Mouse (Mus musculus): ENCODE measurements at regions not wholly inside any gene's neighbourhood (a gene's known extent, or its start where the extent isn't known, plus 50 kb on each side); places are given as distances from the start of the nearest gene placed in this dataset.

DNA sequence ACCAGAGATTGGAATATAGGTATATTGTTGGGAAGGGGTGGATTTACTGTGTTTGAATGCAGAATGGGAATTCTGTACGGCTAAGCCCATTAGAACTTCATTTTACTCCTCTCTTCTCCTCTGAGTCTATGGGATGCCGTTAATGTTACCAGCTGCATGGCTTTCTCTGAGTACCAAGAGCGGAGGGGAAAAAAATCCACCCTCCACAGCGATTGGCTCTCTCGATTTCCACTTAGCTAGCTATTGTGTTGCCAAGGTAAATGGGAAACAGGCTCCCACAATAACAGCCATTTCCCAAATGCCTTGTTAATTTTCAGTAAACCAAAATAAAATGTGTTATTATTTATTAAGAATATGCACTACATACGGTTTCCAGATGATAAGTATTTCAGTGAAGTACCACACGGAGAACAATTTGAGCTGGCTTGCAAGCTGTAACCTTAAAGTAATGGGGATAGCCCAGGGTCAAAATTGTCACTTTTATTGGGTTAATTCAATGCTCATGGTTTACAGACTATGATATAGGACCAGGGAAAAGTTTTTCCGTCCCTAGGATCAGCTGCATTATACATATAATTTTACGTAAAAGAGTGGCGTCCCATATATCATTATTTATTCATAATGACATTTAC, 439.6 kb downstream of the Ttll7 start:
- Histone ChIP-seq H3K9me3 (replicated peaks; ENCODE audit: insufficient read depth, low read length) (no peaks in the 10 kb centered on the region), H3K27me3 (ENCODE audit: control insufficient read depth in 1 of 2, insufficient read depth in 2 of 2, low read length in 2 of 2) (no peaks in the 10 kb centered on the region), H3K36me3 (ENCODE audit: control insufficient read depth in 1 of 2, insufficient read depth in 2 of 2, low read length in 2 of 2) (no peaks in the 10 kb centered on the region), H3K4me1 (ENCODE audit: control insufficient read depth in 1 of 2, insufficient read depth in 2 of 2, low read length in 2 of 2) (no peaks in the 10 kb centered on the region), H3K9ac (ENCODE audit: control insufficient read depth, low read depth, low read length, poor library complexity, severe bottlenecking) (no peak overlapping the region), H3K4me3 (ENCODE audit: control insufficient read depth in 1 of 2, insufficient read depth in 1 of 2, low read depth in 2 of 2, low read length in 2 of 2) (no peak overlapping the region), H3K79me2 (ENCODE audit: control insufficient read depth, insufficient read depth, low read length, poor library complexity) (no peaks in the 10 kb centered on the region), H3K27ac (ENCODE audit: control insufficient read depth, low read depth, low read length) (no peak overlapping the region)
- TF ChIP-seq KAT2A (conservative IDR thresholded peaks at IDR 0.05; ENCODE audit: low read depth, low read length) (no peak), MAFK (IDR thresholded peaks at IDR 0.05; ENCODE audit: borderline replicate concordance, low read depth, low read length) (no peak), ZKSCAN1 (IDR thresholded peaks at IDR 0.05; ENCODE audit: low read depth, low read length) (no peak), RAD21 (IDR thresholded peaks at IDR 0.05; ENCODE audit: low read depth, low read length) (no peak), POLR2AphosphoS5 (IDR thresholded peaks at IDR 0.05; ENCODE audit: borderline replicate concordance, low read depth, low read length) (no peak), NRF1 (IDR thresholded peaks at IDR 0.05; ENCODE audit: insufficient read depth, low read depth, low read length, poor library complexity, severe bottlenecking) (no peak)
- DNase-seq (ENCODE audit: low read depth, low spot score) = no peak

DNA sequence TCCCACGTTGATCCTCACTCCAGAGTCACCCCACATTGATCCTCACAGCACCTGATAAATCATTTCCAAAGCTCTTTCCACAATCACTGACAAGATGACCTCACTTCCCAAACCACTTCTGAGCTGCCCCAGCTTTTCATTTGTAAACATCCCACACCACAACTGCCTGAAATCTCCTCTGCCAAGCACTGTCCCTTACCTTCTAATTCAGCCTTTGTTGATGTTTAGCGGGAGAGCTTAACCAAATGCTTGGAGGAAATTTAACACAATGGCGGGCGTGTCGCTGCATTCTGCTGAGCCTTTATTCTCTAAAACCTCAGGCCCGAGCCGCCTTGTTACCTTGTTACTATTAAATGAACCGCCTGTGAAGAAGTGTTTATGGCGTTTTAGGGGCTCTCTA, 445.9 kb downstream of the Ttll7 start:
- no peaks in the 10 kb centered on the region for H3K36me3 ChIP-seq (ENCODE audit: control insufficient read depth in 1 of 2, insufficient read depth in 2 of 2, low read length in 2 of 2)
- no peak overlapping the region for H3K9ac ChIP-seq (ENCODE audit: control insufficient read depth, low read depth, low read length, poor library complexity, severe bottlenecking)
- no peaks in the 10 kb centered on the region for H3K27me3 ChIP-seq (ENCODE audit: control insufficient read depth in 1 of 2, insufficient read depth in 2 of 2, low read length in 2 of 2)
- no peak for DNase-seq (ENCODE audit: low read depth, low spot score)
- no peak overlapping the region for H3K4me3 ChIP-seq (ENCODE audit: control insufficient read depth in 1 of 2, insufficient read depth in 1 of 2, low read depth in 2 of 2, low read length in 2 of 2)
- no peak overlapping the region for H3K27ac ChIP-seq (ENCODE audit: control insufficient read depth, low read depth, low read length)
- H3K79me2 ChIP-seq (ENCODE audit: control insufficient read depth, insufficient read depth, low read length, poor library complexity) = no peaks in the 10 kb centered on the region
- no peaks in the 10 kb centered on the region for H3K4me1 ChIP-seq (ENCODE audit: control insufficient read depth in 1 of 2, insufficient read depth in 2 of 2, low read length in 2 of 2)
- H3K9me3 ChIP-seq (replicated peaks; ENCODE audit: insufficient read depth, low read length) = no peaks in the 10 kb centered on the region
- TF ChIP-seq POLR2A (IDR thresholded peaks at IDR 0.05; ENCODE audit: control insufficient read depth in 1 of 2, insufficient read depth in 1 of 2, low read depth in 1 of 2, low read length in 2 of 2, poor library complexity in 1 of 2) (no peak), MAZ (IDR thresholded peaks at IDR 0.05; ENCODE audit: low read depth, low read length) (no peak), TBP (IDR thresholded peaks at IDR 0.05; ENCODE audit: low read depth, low read length) (no peak), CHD2 (IDR thresholded peaks at IDR 0.05; ENCODE audit: low read length) (no peak)

DNA sequence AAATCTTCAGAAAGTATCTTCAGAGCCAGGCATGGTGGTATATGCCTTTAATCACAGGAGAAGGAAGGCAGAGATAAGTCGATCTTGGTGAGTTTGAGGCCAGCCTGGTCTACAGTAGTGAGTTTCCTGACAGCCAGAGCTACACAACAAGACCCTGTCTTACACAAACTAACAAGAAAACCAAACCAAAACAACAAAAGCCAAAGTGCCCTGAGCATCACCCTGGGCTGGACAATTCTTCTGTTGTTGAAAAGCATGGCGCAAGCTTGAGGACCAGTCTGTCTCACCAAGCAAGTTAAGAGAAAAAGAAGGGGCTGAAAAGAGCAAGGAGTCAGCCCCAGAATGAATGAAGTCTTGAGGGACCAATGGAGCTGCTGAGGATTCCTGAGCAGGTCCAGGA, 473.4 kb downstream of the Ttll7 start:
- DNase-seq (ENCODE audit: low read depth, low spot score) = no peak
- Histone ChIP-seq H3K36me3 (ENCODE audit: control insufficient read depth in 1 of 2, insufficient read depth in 2 of 2, low read length in 2 of 2) (no peaks in the 10 kb centered on the region), H3K79me2 (ENCODE audit: control insufficient read depth, insufficient read depth, low read length, poor library complexity) (no peaks in the 10 kb centered on the region), H3K9me3 (replicated peaks; ENCODE audit: insufficient read depth, low read length) (no peaks in the 10 kb centered on the region), H3K27me3 (ENCODE audit: control insufficient read depth in 1 of 2, insufficient read depth in 2 of 2, low read length in 2 of 2) (no peaks in the 10 kb centered on the region), H3K9ac (ENCODE audit: control insufficient read depth, low read depth, low read length, poor library complexity, severe bottlenecking) (no peak overlapping the region), H3K4me1 (ENCODE audit: control insufficient read depth in 1 of 2, insufficient read depth in 2 of 2, low read length in 2 of 2) (no peaks in the 10 kb centered on the region), H3K4me3 (ENCODE audit: control insufficient read depth in 1 of 2, insufficient read depth in 1 of 2, low read depth in 2 of 2, low read length in 2 of 2) (no peak overlapping the region), H3K27ac (ENCODE audit: control insufficient read depth, low read depth, low read length) (no peak overlapping the region)
- TF ChIP-seq TCF12 (IDR thresholded peaks at IDR 0.05; ENCODE audit: low read depth, low read length) (no peak), MYC (IDR thresholded peaks at IDR 0.05; ENCODE audit: low read depth, low read length) (no peak), MEF2A (IDR thresholded peaks at IDR 0.05; ENCODE audit: extremely low read depth, insufficient replicate concordance, low read depth, low read length, poor library complexity, severe bottlenecking) (no peak), ZNF384 (IDR thresholded peaks at IDR 0.05; ENCODE audit: low read depth, low read length) (no peak), KAT2A (conservative IDR thresholded peaks at IDR 0.05; ENCODE audit: low read depth, low read length) (no peak), USF1 (IDR thresholded peaks at IDR 0.05; ENCODE audit: low read depth, low read length) (no peak), NELFE (IDR thresholded peaks at IDR 0.05; ENCODE audit: low read depth, low read length) (no peak), GABPA (IDR thresholded peaks at IDR 0.05; ENCODE audit: low read depth, low read length) (no peak), ZC3H11A (IDR thresholded peaks at IDR 0.05; ENCODE audit: low read depth, low read length) (no peak), MAX (IDR thresholded peaks at IDR 0.05; ENCODE audit: low read length) (no peak), UBTF (IDR thresholded peaks at IDR 0.05; ENCODE audit: borderline replicate concordance, insufficient read depth, low read depth, low read length) (no peak), RAD21 (IDR thresholded peaks at IDR 0.05; ENCODE audit: low read depth, low read length) (no peak), SMC3 (IDR thresholded peaks at IDR 0.05; ENCODE audit: low read depth, low read length) (no peak), HCFC1 (IDR thresholded peaks at IDR 0.05; ENCODE audit: low read depth, low read length) (no peak), MAZ (IDR thresholded peaks at IDR 0.05; ENCODE audit: low read depth, low read length) (no peak)

Measured in MEL (cell line).